Mouse (Mus musculus): ENCODE results near the gene P2ry1. TPM values are rescaled to one million over a fixed set of nuclear protein-coding genes. Genes with fewer than 3 reads are reported as not detected.

P2ry1 gene
- total and polyA plus RNA-seq, 3 experiments: 9.1 to 9.2 TPM; not detected in 1

GRCm38 (mm10) chr3:60954073-60954472 lies 48.5 kb upstream of the P2ry1 start (continued):
- TF ChIP-seq JUND (IDR thresholded peaks at IDR 0.05; ENCODE audit: low read depth, low read length) (no peak), USF1 (IDR thresholded peaks at IDR 0.05; ENCODE audit: low read depth, low read length) (no peak), ELF1 (IDR thresholded peaks at IDR 0.05; ENCODE audit: low read depth, low read length) (no peak), HCFC1 (IDR thresholded peaks at IDR 0.05; ENCODE audit: low read depth, low read length) (peak; percentile 37; the same call in 1 of the 2 replicates), BHLHE40 (IDR thresholded peaks at IDR 0.05; ENCODE audit: borderline replicate concordance, low read depth, low read length) (peak; percentile 84), ETS1 (IDR thresholded peaks at IDR 0.05; ENCODE audit: low read depth, low read length) (peak; percentile 92)

- Histone ChIP-seq H3K27ac (ENCODE audit: control insufficient read depth, low read depth, low read length) (no peak overlapping the region), H3K4me1 (ENCODE audit: control insufficient read depth in 1 of 2, insufficient read depth in 2 of 2, low read length in 2 of 2) (peaks cover 2 to 12% of the 10 kb centered on the region in 2 experiments; a peak in 3 of 4 replicates), H3K27me3 (ENCODE audit: control insufficient read depth in 1 of 2, insufficient read depth in 2 of 2, low read length in 2 of 2) (no peaks in the 10 kb centered on the region), H3K79me2 (ENCODE audit: control insufficient read depth, insufficient read depth, low read length, poor library complexity) (no peaks in the 10 kb centered on the region), H3K9me3 (replicated peaks; ENCODE audit: insufficient read depth, low read length) (no peaks in the 10 kb centered on the region), H3K9ac (ENCODE audit: control insufficient read depth, low read depth, low read length, poor library complexity, severe bottlenecking) (no peak overlapping the region), H3K4me3 (ENCODE audit: control insufficient read depth in 1 of 2, insufficient read depth in 1 of 2, low read depth in 2 of 2, low read length in 2 of 2) (no peak overlapping the region), H3K36me3 (ENCODE audit: control insufficient read depth in 1 of 2, insufficient read depth in 2 of 2, low read length in 2 of 2) (peaks cover 0 to 13% of the 10 kb centered on the region in 2 experiments; a peak in 2 of 4 replicates)
- no peak for TF ChIP-seq ZNF384 (IDR thresholded peaks at IDR 0.05; ENCODE audit: low read depth, low read length)
- no peak for TF ChIP-seq POLR2AphosphoS5 (IDR thresholded peaks at IDR 0.05; ENCODE audit: borderline replicate concordance, low read depth, low read length)
- no peak for DNase-seq (ENCODE audit: low read depth, low spot score)
Observed at GRCm38 (mm10) chr3:60958769-60959168, 43.8 kb upstream of the P2ry1 start.

DNA sequence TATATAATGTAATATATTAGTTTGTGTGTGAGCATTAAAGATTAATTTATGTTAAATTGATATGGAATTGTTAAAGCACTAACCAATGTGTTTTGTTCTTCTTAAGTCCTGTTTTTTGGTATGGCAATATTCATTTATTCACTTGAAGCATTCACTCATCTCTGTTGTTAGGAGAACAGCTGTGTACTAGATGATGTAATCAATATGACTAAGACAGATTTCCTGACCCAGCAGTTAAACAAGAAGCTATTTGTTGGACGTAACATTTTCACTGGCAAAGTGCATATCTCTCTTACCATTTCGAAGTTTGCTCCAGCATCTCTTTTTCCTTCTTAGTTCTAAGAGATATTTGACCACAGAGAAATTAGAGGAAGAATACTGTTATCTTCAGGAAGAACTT lies 37.5 kb upstream of the P2ry1 start:
- no peaks in the 10 kb centered on the region for H3K9me3 ChIP-seq (replicated peaks; ENCODE audit: insufficient read depth, low read length)
- TF ChIP-seq TBP (IDR thresholded peaks at IDR 0.05; ENCODE audit: low read depth, low read length): no peak
- TF ChIP-seq EP300 (IDR thresholded peaks at IDR 0.05; ENCODE audit: low read depth in 1 of 2, low read length in 2 of 2): 0 out of 4 replicates have a peak, but pooled peaks of 1 of the 2 experiments have one; percentile 2
- peak; percentile 56 for TF ChIP-seq ETS1 (IDR thresholded peaks at IDR 0.05; ENCODE audit: low read depth, low read length)

GRCm38 (mm10) chr3:60974944-60975343 lies 27.7 kb upstream of the P2ry1 start:
- H3K36me3 ChIP-seq (ENCODE audit: control insufficient read depth in 1 of 2, insufficient read depth in 2 of 2, low read length in 2 of 2): peaks cover 0 to 5% of the 10 kb centered on the region in 2 experiments; a peak in 1 of 4 replicates
- H3K27me3 ChIP-seq (ENCODE audit: control insufficient read depth in 1 of 2, insufficient read depth in 2 of 2, low read length in 2 of 2): no peaks in the 10 kb centered on the region
- peaks cover 0 to 9% of the 10 kb centered on the region in 2 experiments; a peak in 2 of 4 replicates for H3K4me1 ChIP-seq (ENCODE audit: control insufficient read depth in 1 of 2, insufficient read depth in 2 of 2, low read length in 2 of 2)
- no peaks in the 10 kb centered on the region for H3K9me3 ChIP-seq (replicated peaks; ENCODE audit: insufficient read depth, low read length)
- no peak overlapping the region for H3K27ac ChIP-seq (ENCODE audit: control insufficient read depth, low read depth, low read length)
- TF ChIP-seq MYB (IDR thresholded peaks at IDR 0.05; ENCODE audit: low read depth, low read length) (no peak), MYC (IDR thresholded peaks at IDR 0.05; ENCODE audit: low read depth, low read length) (no peak), ETS1 (IDR thresholded peaks at IDR 0.05; ENCODE audit: low read depth, low read length) (peak; percentile 57), EP300 (IDR thresholded peaks at IDR 0.05; ENCODE audit: low read depth in 1 of 2, low read length in 2 of 2) (peak in 1 of 2 experiments; percentile 72; a peak in 2 of 4 replicates)
- H3K4me3 ChIP-seq (ENCODE audit: control insufficient read depth in 1 of 2, insufficient read depth in 1 of 2, low read depth in 2 of 2, low read length in 2 of 2): no peak overlapping the region
- DNase-seq (ENCODE audit: low read depth, low spot score): peak; percentile 56
- H3K79me2 ChIP-seq (ENCODE audit: control insufficient read depth, insufficient read depth, low read length, poor library complexity): no peaks in the 10 kb centered on the region
- no peak overlapping the region for H3K9ac ChIP-seq (ENCODE audit: control insufficient read depth, low read depth, low read length, poor library complexity, severe bottlenecking)

More for the DNA sequence above, 37.5 kb upstream of the P2ry1 start:
- Histone ChIP-seq H3K27ac (ENCODE audit: control insufficient read depth, low read depth, low read length) (no peak overlapping the region), H3K36me3 (ENCODE audit: control insufficient read depth in 1 of 2, insufficient read depth in 2 of 2, low read length in 2 of 2) (peaks cover 0 to 2% of the 10 kb centered on the region in 2 experiments; a peak in 1 of 4 replicates), H3K79me2 (ENCODE audit: control insufficient read depth, insufficient read depth, low read length, poor library complexity) (no peaks in the 10 kb centered on the region), H3K27me3 (ENCODE audit: control insufficient read depth in 1 of 2, insufficient read depth in 2 of 2, low read length in 2 of 2) (no peaks in the 10 kb centered on the region), H3K4me1 (ENCODE audit: control insufficient read depth in 1 of 2, insufficient read depth in 2 of 2, low read length in 2 of 2) (no peaks in the 10 kb centered on the region), H3K9ac (ENCODE audit: control insufficient read depth, low read depth, low read length, poor library complexity, severe bottlenecking) (no peak overlapping the region), H3K4me3 (ENCODE audit: control insufficient read depth in 1 of 2, insufficient read depth in 1 of 2, low read depth in 2 of 2, low read length in 2 of 2) (no peak overlapping the region)
- DNase-seq (ENCODE audit: low read depth, low spot score): peak; percentile 18

Measured in MEL (cell line).